Mouse (Mus musculus): Measurements from ENCODE around the gene Fads3. TPM values are rescaled to one million over a fixed set of nuclear protein-coding genes. Genes with fewer than 3 reads are reported as not detected.

The Fads3 gene
- 7.3 and 8.6 TPM in 2 replicates for polyA plus RNA-seq (2015; fragmentation: Nextera tagmentation; extraction: Ambion mirVana)

- H3K4me3 ChIP-seq (ENCODE audit: low read depth, low read length), result peak within 1 kb of the TSS; percentile 65
- peak within 1 kb of the TSS; percentile 42 for H3K27ac ChIP-seq (ENCODE audit: low read length)
- no peaks in the 10 kb centered on the region for H3K9me3 ChIP-seq (replicated peaks; ENCODE audit: control insufficient read depth, low read length)
- H3K4me1 ChIP-seq (ENCODE audit: control insufficient read depth, low read depth, low read length), result peaks cover 55% of the 10 kb centered on the region
- WGBS (ENCODE audit: insufficient replicate concordance), result under 1% methylated on average over 63 of the region's 69 CpGs
- peaks cover 2% of the 10 kb centered on the region; the same call in 1 of the 2 replicates for H3K27me3 ChIP-seq (ENCODE audit: control insufficient read depth, insufficient read depth, low read depth, low read length)
- peak within 1 kb of the TSS; percentile 87 for H3K4me2 ChIP-seq (ENCODE audit: low read depth, low read length)
- H3K9ac ChIP-seq (ENCODE audit: low read depth, low read length), result peak within 1 kb of the TSS; percentile 55
- peak; percentile 85 for ATAC-seq (ENCODE audit: low read depth)
- H3K36me3 ChIP-seq (ENCODE audit: control insufficient read depth, insufficient read depth), result peaks cover 1% of the 10 kb centered on the region; the same call in 1 of the 2 replicates
Measured at GRCm38 (mm10) chr19:10041388-10042148, at the start of gene Fads3. Gene Fads3, plus strand, starts transcription at chr19:10041569.

- ATAC-seq (ENCODE audit: low read depth), result no peak
- H3K27me3 ChIP-seq (ENCODE audit: control insufficient read depth, insufficient read depth, low read depth, low read length), result no peaks in the 10 kb centered on the region
- H3K4me2 ChIP-seq (ENCODE audit: low read depth, low read length), result peak overlapping the region; percentile 52
- H3K36me3 ChIP-seq (ENCODE audit: control insufficient read depth, insufficient read depth), result no peaks in the 10 kb centered on the region
- no peaks in the 10 kb centered on the region for H3K9me3 ChIP-seq (replicated peaks; ENCODE audit: control insufficient read depth, low read length)
- no peak overlapping the region for H3K4me3 ChIP-seq (ENCODE audit: low read depth, low read length)
- 54% methylated on average over 26 of the region's 26 CpGs for WGBS (ENCODE audit: insufficient replicate concordance)
- peaks cover 40% of the 10 kb centered on the region for H3K4me1 ChIP-seq (ENCODE audit: control insufficient read depth, low read depth, low read length)
- no peak overlapping the region for H3K9ac ChIP-seq (ENCODE audit: low read depth, low read length)
- H3K27ac ChIP-seq (ENCODE audit: low read length), result no peak overlapping the region
Measured at GRCm38 (mm10) chr19:9992011-9992958, 49.1 kb upstream of the Fads3 start.

GRCm38 (mm10) chr19:9993036-9993656 lies 48.2 kb upstream of the Fads3 start:
- Histone ChIP-seq H3K36me3 (ENCODE audit: control insufficient read depth, insufficient read depth) (no peaks in the 10 kb centered on the region), H3K4me2 (ENCODE audit: low read depth, low read length) (peak overlapping the region; percentile 52), H3K27me3 (ENCODE audit: control insufficient read depth, insufficient read depth, low read depth, low read length) (no peaks in the 10 kb centered on the region), H3K9ac (ENCODE audit: low read depth, low read length) (peak overlapping the region; percentile 35; the same call in 1 of the 2 replicates), H3K4me3 (ENCODE audit: low read depth, low read length) (no peak overlapping the region), H3K4me1 (ENCODE audit: control insufficient read depth, low read depth, low read length) (peaks cover 38% of the 10 kb centered on the region), H3K9me3 (replicated peaks; ENCODE audit: control insufficient read depth, low read length) (no peaks in the 10 kb centered on the region), H3K27ac (ENCODE audit: low read length) (no peak overlapping the region)
- 9% methylated on average over 17 of the region's 17 CpGs for WGBS (ENCODE audit: insufficient replicate concordance)
- peak; percentile 42 for ATAC-seq (ENCODE audit: low read depth)

GRCm38 (mm10) chr19:9997204-9998062 lies 43.9 kb upstream of the Fads3 start:
- Histone ChIP-seq H3K4me3 (ENCODE audit: low read depth, low read length) (no peak overlapping the region), H3K9me3 (replicated peaks; ENCODE audit: control insufficient read depth, low read length) (no peaks in the 10 kb centered on the region; the same call in 1 of the 2 replicates), H3K36me3 (ENCODE audit: control insufficient read depth, insufficient read depth) (no peaks in the 10 kb centered on the region), H3K27ac (ENCODE audit: low read length) (no peak overlapping the region), H3K27me3 (ENCODE audit: control insufficient read depth, insufficient read depth, low read depth, low read length) (no peaks in the 10 kb centered on the region), H3K4me2 (ENCODE audit: low read depth, low read length) (no peak overlapping the region), H3K9ac (ENCODE audit: low read depth, low read length) (no peak overlapping the region), H3K4me1 (ENCODE audit: control insufficient read depth, low read depth, low read length) (peaks cover 10% of the 10 kb centered on the region)
- ATAC-seq (ENCODE audit: low read depth), result no peak
- 54% methylated on average over 12 of the region's 12 CpGs for WGBS (ENCODE audit: insufficient replicate concordance)

GRCm38 (mm10) chr19:9998063-9998416 lies 43.3 kb upstream of the Fads3 start:
- Histone ChIP-seq H3K27ac (ENCODE audit: low read length) (no peak overlapping the region), H3K36me3 (ENCODE audit: control insufficient read depth, insufficient read depth) (no peaks in the 10 kb centered on the region), H3K27me3 (ENCODE audit: control insufficient read depth, insufficient read depth, low read depth, low read length) (no peaks in the 10 kb centered on the region), H3K9me3 (replicated peaks; ENCODE audit: control insufficient read depth, low read length) (no peaks in the 10 kb centered on the region; the same call in 1 of the 2 replicates), H3K4me2 (ENCODE audit: low read depth, low read length) (no peak overlapping the region), H3K9ac (ENCODE audit: low read depth, low read length) (no peak overlapping the region), H3K4me3 (ENCODE audit: low read depth, low read length) (no peak overlapping the region), H3K4me1 (ENCODE audit: control insufficient read depth, low read depth, low read length) (peaks cover 5% of the 10 kb centered on the region)
- ATAC-seq (ENCODE audit: low read depth), result no peak
- 68% methylated on average over 2 of the region's 2 CpGs for WGBS (ENCODE audit: insufficient replicate concordance)

- Histone ChIP-seq H3K4me3 (ENCODE audit: low read depth, low read length) (no peak overlapping the region), H3K4me2 (ENCODE audit: low read depth, low read length) (no peak overlapping the region), H3K9me3 (replicated peaks; ENCODE audit: control insufficient read depth, low read length) (no peaks in the 10 kb centered on the region; the same call in 1 of the 2 replicates), H3K27ac (ENCODE audit: low read length) (no peak overlapping the region), H3K9ac (ENCODE audit: low read depth, low read length) (no peak overlapping the region), H3K27me3 (ENCODE audit: control insufficient read depth, insufficient read depth, low read depth, low read length) (no peaks in the 10 kb centered on the region), H3K4me1 (ENCODE audit: control insufficient read depth, low read depth, low read length) (peaks cover 2% of the 10 kb centered on the region; the same call in 1 of the 2 replicates), H3K36me3 (ENCODE audit: control insufficient read depth, insufficient read depth) (no peaks in the 10 kb centered on the region)
- 54% methylated on average over 13 of the region's 13 CpGs for WGBS (ENCODE audit: insufficient replicate concordance)
- no peak for ATAC-seq (ENCODE audit: low read depth)
Measured at GRCm38 (mm10) chr19:9998736-9999486, 42.5 kb upstream of the Fads3 start.

GRCm38 (mm10) chr19:10000330-10000729 lies 41.0 kb upstream of the Fads3 start:
- H3K4me2 ChIP-seq (ENCODE audit: low read depth, low read length), result no peak overlapping the region
- H3K4me1 ChIP-seq (ENCODE audit: control insufficient read depth, low read depth, low read length), result peaks cover 2% of the 10 kb centered on the region; the same call in 1 of the 2 replicates
- ATAC-seq (ENCODE audit: low read depth), result peak; percentile 75
- no peak overlapping the region for H3K27ac ChIP-seq (ENCODE audit: low read length)
- H3K9me3 ChIP-seq (replicated peaks; ENCODE audit: control insufficient read depth, low read length), result no peaks in the 10 kb centered on the region; the same call in 1 of the 2 replicates
- H3K36me3 ChIP-seq (ENCODE audit: control insufficient read depth, insufficient read depth), result no peaks in the 10 kb centered on the region
- H3K4me3 ChIP-seq (ENCODE audit: low read depth, low read length), result no peak overlapping the region
- H3K27me3 ChIP-seq (ENCODE audit: control insufficient read depth, insufficient read depth, low read depth, low read length), result no peaks in the 10 kb centered on the region
- no peak overlapping the region for H3K9ac ChIP-seq (ENCODE audit: low read depth, low read length)
- 14% methylated on average over 3 of the region's 3 CpGs for WGBS (ENCODE audit: insufficient replicate concordance)

Measured in liver, embryonic 16.5 days (tissue).